Comparison of ENCODE assay signal across 9 mouse cellular contexts in the genomic region with DNA sequence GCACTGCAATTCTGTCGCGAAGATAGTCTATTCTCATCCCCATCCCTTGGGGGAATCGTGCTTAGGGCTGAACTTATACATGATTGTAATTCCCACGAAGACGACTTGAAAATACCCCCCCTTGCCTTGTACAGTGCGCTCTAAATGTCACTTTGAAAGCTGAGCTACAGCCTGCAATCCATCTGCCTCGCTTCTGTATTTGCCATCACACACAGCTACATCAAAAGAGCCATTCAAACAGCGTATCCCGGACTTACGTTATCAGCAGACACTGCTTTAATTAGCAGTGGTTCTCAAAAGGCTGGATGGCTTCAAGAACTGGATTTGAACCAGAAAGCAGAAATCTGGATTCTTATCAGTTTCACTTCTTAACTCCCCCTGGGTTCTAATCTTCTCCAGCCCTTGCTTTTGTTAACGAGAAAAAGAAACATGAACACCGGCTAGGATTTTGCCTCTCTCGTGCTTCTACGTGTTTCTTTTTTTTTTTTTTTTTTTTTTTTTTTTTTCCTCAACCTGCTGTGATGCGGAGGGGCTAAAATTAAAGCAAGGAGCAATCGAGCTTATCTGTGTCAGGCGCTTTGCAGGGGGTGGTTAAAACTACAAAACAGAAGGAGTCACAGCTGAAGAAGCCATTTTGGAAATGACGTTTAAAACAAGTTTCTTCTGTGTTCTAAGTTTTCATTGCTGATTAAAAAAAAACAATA. TPM values are rescaled to one million over a fixed set of nuclear protein-coding genes. Genes with fewer than 3 reads are reported as not detected.
DNase-seq lines count a peak whose midpoint lies in the region; ATAC-seq and TF ChIP-seq lines count a peak whose summit lies in the region.
"Had no signal": no experiment of that assay in that cellular context is flagged by ENCODE, and none has a peak within 500 bp of the region (broad histone marks: within the 10 kb centered on the region; RNA-seq: fewer than 3 reads in every experiment).

No protein-coding gene starts in this region.

- H3K4me2 ChIP-seq in forebrain, embryonic 14.5 days (ENCODE audit: low read length), result peak overlapping the region; percentile 39
- H3K4me2 ChIP-seq in midbrain, embryonic 16.5 days (ENCODE audit: low read length), result peak overlapping the region; percentile 38
- H3K4me2 ChIP-seq in liver, postnatal 0 days (ENCODE audit: low read depth, low read length), result no peak overlapping the region

- no peak for TF ChIP-seq EP300 in liver, postnatal 0 days (IDR thresholded peaks at IDR 0.05; ENCODE audit: low read depth)

- no peaks in the 10 kb centered on the region for H3K9me3 ChIP-seq in forebrain, embryonic 14.5 days (replicated peaks; ENCODE audit: control insufficient read depth, low read length)
- H3K9me3 ChIP-seq in midbrain, embryonic 16.5 days (replicated peaks; ENCODE audit: control insufficient read depth, low read length, poor library complexity, severe bottlenecking), result no peaks in the 10 kb centered on the region
- no peaks in the 10 kb centered on the region for H3K9me3 ChIP-seq in liver, postnatal 0 days (ENCODE audit: low read length)

- no peaks in the 10 kb centered on the region for H3K27me3 ChIP-seq in forebrain, embryonic 14.5 days (replicated peaks; ENCODE audit: control insufficient read depth, insufficient read depth, low read length)
- no peaks in the 10 kb centered on the region for H3K27me3 ChIP-seq in midbrain, embryonic 16.5 days (ENCODE audit: control insufficient read depth, insufficient read depth, low read depth, low read length)
- no peaks in the 10 kb centered on the region for H3K27me3 ChIP-seq in liver, postnatal 0 days (ENCODE audit: insufficient read depth, low read length)

- H3K4me1 ChIP-seq in forebrain, embryonic 14.5 days (ENCODE audit: control insufficient read depth, insufficient read depth, low read length), result peaks cover 5% of the 10 kb centered on the region
- H3K4me1 ChIP-seq in midbrain, embryonic 16.5 days (ENCODE audit: control insufficient read depth, insufficient read depth, low read length), result peaks cover 12% of the 10 kb centered on the region; the same call in 1 of the 2 replicates
- H3K4me1 ChIP-seq in liver, postnatal 0 days (ENCODE audit: insufficient read depth), result no peaks in the 10 kb centered on the region

- TF ChIP-seq CTCF in layer of hippocampus, adult 2 months (conservative IDR thresholded peaks at IDR 0.05), result no peak
- TF ChIP-seq CTCF in liver, postnatal 0 days (IDR thresholded peaks at IDR 0.05; ENCODE audit: low read depth), result no peak

- peak overlapping the region; percentile 9; the same call in 1 of the 2 replicates for H3K9ac ChIP-seq in forebrain, embryonic 14.5 days (ENCODE audit: low read length)
- H3K9ac ChIP-seq in midbrain, embryonic 16.5 days (ENCODE audit: low read depth, low read length), result peak overlapping the region; percentile 40
- H3K9ac ChIP-seq in liver, postnatal 0 days (replicated peaks), result no peak overlapping the region

- WGBS in forebrain, embryonic 14.5 days, result 18% methylated on average over 18 of the region's 18 CpGs
- WGBS in midbrain, embryonic 16.5 days, result 9% methylated on average over 18 of the region's 18 CpGs
- 50% methylated on average over 18 of the region's 18 CpGs for WGBS in liver, postnatal 0 days (ENCODE audit: insufficient replicate concordance)

- H3K4me3 ChIP-seq in forebrain, embryonic 14.5 days (ENCODE audit: low read depth, low read length), result peak overlapping the region; percentile 13
- H3K4me3 ChIP-seq in layer of hippocampus, adult 2 months, result peak overlapping the region; percentile 55
- H3K4me3 ChIP-seq in midbrain, embryonic 16.5 days (ENCODE audit: low read depth, low read length), result peak overlapping the region; percentile 25
- H3K4me3 ChIP-seq in liver, postnatal 0 days (ENCODE audit: low read depth, low read length), result no peak overlapping the region

- intact Hi-C loops in left cerebral cortex, postnatal 4 days (cut with DNase I), result no loop called here

- H3K36me3 ChIP-seq in forebrain, embryonic 14.5 days (ENCODE audit: control insufficient read depth, insufficient read depth, low read length), result no peaks in the 10 kb centered on the region
- H3K36me3 ChIP-seq in midbrain, embryonic 16.5 days (ENCODE audit: control insufficient read depth, insufficient read depth, low read length), result no peaks in the 10 kb centered on the region
- H3K36me3 ChIP-seq in liver, postnatal 0 days (replicated peaks; ENCODE audit: insufficient read depth, low read length), result no peaks in the 10 kb centered on the region

- H3K27ac ChIP-seq in forebrain, embryonic 14.5 days (ENCODE audit: low read depth, low read length), result 0 out of 2 replicates have a peak overlapping the region, but pooled peaks have one; percentile 27
- peak overlapping the region; percentile 89 for H3K27ac ChIP-seq in layer of hippocampus, adult 2 months
- peak overlapping the region; percentile 4 for H3K27ac ChIP-seq in midbrain, embryonic 16.5 days (ENCODE audit: low read length)
- no peak overlapping the region for H3K27ac ChIP-seq in liver, postnatal 0 days (ENCODE audit: low read depth)

- DNase-seq in left cerebral cortex, adult 11 months (ENCODE audit: low spot score), result peak; percentile 35
- DNase-seq in left cerebral cortex, postnatal 4 days, result no peak
- DNase-seq in forebrain, embryonic 14.5 days (ENCODE audit: low spot score), result peak; percentile 81
- peak; percentile 42 to 63 for DNase-seq in layer of hippocampus, adult 2 months (ENCODE audit: low spot score in 2 of 2)
- no peak for DNase-seq in testis, postnatal 10 days (ENCODE audit: low spot score)
- DNase-seq in liver, postnatal 0 days, result no peak

- ATAC-seq in forebrain, embryonic 14.5 days, result peak; percentile 84
- ATAC-seq in midbrain, embryonic 16.5 days, result peak; percentile 89
- ATAC-seq in inflammation-experienced regulatory T-cells, adult 6 months, result no peak
- ATAC-seq in liver, postnatal 0 days, result no peak
- ATAC-seq: Patski had no signal

RNA-seq across cellular contexts. Expression of a gene that starts 12.5 kb away (rescaled TPM):
- total RNA-seq in left cerebral cortex, postnatal 4 days (2021), result 10 to 100 TPM; 68.4 to 71.5 TPM
- polyA plus RNA-seq in forebrain, embryonic 14.5 days (2014; fragmentation: Nextera tagmentation; extraction: Ambion mirVana), result 1.3 and 2.0 TPM in 2 replicates
- total RNA-seq in layer of hippocampus, adult 2 months (2021), result 10 to 100 TPM; 50.8 to 52.4 TPM
- polyA plus RNA-seq in midbrain, embryonic 16.5 days (2015; fragmentation: Nextera tagmentation; extraction: Ambion mirVana), result 0.97 and 1.8 TPM in 2 replicates
- under 1 TPM in 1 of 3 experiments, not detected in 2; 0.23 TPM for polyA plus RNA-seq in inflammation-experienced regulatory T-cells, adult 6 months (2017; shearing (Covaris generic))
- polyA plus RNA-seq in liver, postnatal 0 days (2015; fragmentation: Nextera tagmentation; extraction: Ambion mirVana), result 0.43 TPM in 1 of 2 replicates, not detected in the other
- polyA plus RNA-seq: Patski had no signal

Comparison
In these comparisons a context has a peak if more than half of its experiments do, and no peak if none do; other contexts are left out.
1. DNase-seq: peak in left cerebral cortex, adult 11 months (single experiment), forebrain, embryonic 14.5 days (single experiment) and layer of hippocampus, adult 2 months (2 of 2); none in left cerebral cortex, postnatal 4 days (single experiment), testis, postnatal 10 days (single experiment) and liver, postnatal 0 days (single experiment).
2. ATAC-seq: peak in forebrain, embryonic 14.5 days (single experiment) and midbrain, embryonic 16.5 days (single experiment); none in inflammation-experienced regulatory T-cells, adult 6 months (single experiment) and liver, postnatal 0 days (single experiment).